Mouse (Mus musculus) brown adipose tissue, adult 24 weeks (tissue): ENCODE measurements around the gene Tmub1. TPM values are rescaled to one million over a fixed set of nuclear protein-coding genes. Genes with fewer than 3 reads are reported as not detected.

Experiments used
- H3K27ac ChIP-seq: fragments of 200-500 bp; replicated peaks from 2 replicates; pipeline ENCODE4 v1.5.1; 2012; ENCODE audit warnings: low read depth, mild to moderate bottlenecking, low read length
- H3K4me1 ChIP-seq: fragments of 200-500 bp; 2 replicates; pipeline ENCODE4 v1.6.1; 2012; ENCODE audit warnings: low read length, mixed read lengths; ENCODE audit not compliant: control insufficient read depth, insufficient read depth, insufficient read length
- H3K4me3 ChIP-seq: fragments of 200-500 bp; 2 replicates; pipeline ENCODE4 v1.5.1; 2012; ENCODE audit warnings: low read depth, mild to moderate bottlenecking, low read length, moderate library complexity; ENCODE audit not compliant: insufficient read depth
- polyA plus RNA-seq: library from polyadenylated mRNA; stranded (reverse); fragments of >200 nt; gene quantifications from 2 replicates; pipeline ENCODE4 v1.2.4, GENCODE M21; 2012; ENCODE audit not compliant: missing spikeins, insufficient read depth, insufficient read length

The Tmub1 gene
- polyA plus RNA-seq, 1 experiment: 11.7 TPM

DNA sequence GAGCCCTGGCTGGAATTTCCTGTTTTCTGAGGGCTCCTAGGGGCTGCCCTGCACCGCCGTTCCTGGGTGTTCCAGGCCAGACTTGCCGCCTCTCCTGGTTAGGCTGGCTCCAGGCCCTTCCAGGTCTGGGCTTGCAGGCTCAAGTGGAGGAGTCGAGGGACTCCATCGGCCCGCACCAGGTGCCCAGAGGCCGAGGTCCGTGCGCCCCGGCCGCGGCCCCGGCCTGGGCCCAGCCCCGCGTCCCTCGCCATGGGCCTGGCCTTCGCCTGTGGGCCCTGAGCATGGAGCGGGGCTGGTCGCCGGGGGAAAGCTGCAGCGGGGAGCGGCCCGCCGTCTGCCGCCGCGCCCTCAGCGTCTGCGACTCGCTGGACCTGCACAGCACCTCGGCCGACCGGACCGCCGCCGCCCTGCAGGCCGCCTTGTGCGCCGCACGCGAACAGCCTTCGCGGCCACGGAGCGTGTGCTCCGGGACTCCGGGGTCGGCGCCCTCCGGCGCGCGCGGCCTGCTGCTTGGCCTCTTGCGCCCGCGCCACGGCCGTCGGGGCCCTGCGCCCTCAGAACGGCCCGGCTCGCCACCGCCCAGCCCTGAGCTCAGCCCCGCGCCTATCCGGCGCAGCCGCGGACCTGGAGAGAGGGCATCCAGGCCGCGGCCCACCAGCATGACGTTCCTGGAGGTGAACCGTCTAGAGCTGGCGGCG, 26.5 kb upstream of the Tmub1 start:
- peaks cover 9% of the 10 kb centered on the region; the same call in 1 of the 2 replicates for H3K4me1 ChIP-seq
- H3K27ac ChIP-seq: no peak overlapping the region
- H3K4me3 ChIP-seq: peak overlapping the region; percentile 58

GRCm38 (mm10) chr5:24472884-24473619, 25.4 kb upstream of the Tmub1 start:
- no peak overlapping the region for H3K27ac ChIP-seq
- peaks cover 9% of the 10 kb centered on the region; the same call in 1 of the 2 replicates for H3K4me1 ChIP-seq

GRCm38 (mm10) chr5:24470600-24470999, 22.9 kb upstream of the Tmub1 start:
- Histone ChIP-seq H3K4me1 (peaks cover 6% of the 10 kb centered on the region; the same call in 1 of the 2 replicates), H3K4me3 (no peak overlapping the region), H3K27ac (no peak overlapping the region)

More at GRCm38 (mm10) chr5:24472884-24473619, 25.4 kb upstream of the Tmub1 start:
- H3K4me3 ChIP-seq: no peak overlapping the region

GRCm38 (mm10) chr5:24466762-24467161, 19.1 kb upstream of the Tmub1 start:
- Histone ChIP-seq H3K4me3 (no peak overlapping the region), H3K27ac (no peak overlapping the region), H3K4me1 (no peaks in the 10 kb centered on the region; the same call in 1 of the 2 replicates)

DNA sequence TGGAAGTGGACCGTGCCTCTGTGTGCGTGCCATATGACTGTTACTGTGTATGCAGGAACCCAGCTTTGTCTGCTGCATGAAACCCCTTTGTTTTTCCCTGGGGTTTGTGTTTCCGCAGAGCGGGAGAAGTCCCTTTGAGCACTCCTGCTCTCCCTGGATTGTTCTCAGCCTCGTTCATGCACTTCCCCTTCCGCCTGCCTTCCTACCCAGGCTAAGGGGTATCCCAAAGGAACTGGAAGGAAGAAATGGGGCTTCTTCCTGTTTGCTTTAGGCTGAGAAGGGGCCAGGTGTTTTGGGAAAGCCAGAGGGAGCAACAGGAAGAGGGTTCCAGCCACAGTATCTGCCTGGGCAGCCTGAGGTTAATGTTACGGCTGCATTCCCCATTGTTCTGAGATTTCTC, 8.0 kb upstream of the Tmub1 start:
- no peak overlapping the region for H3K4me3 ChIP-seq
- peaks cover 26% of the 10 kb centered on the region for H3K4me1 ChIP-seq
- H3K27ac ChIP-seq: peak overlapping the region; percentile 46

DNA sequence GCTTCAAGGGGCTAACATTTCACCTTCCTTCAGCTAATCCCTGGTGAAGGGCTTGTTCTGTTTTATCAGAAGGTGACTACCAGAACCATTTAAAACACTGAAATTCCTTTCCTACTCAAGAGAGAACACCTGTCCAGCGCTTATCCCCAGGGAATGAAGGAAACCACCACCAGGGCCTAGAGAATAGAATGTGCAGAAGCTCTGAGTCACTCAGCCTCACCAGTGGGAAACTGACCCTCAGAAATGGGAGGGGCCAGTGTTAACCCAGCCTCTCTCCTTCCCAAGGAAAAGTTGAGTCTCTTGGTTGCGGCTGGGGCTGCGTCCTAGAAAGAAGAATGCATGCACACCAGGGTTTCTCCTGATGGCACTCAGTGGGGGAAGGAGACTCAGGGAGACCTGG, 7.4 kb upstream of the Tmub1 start:
- H3K4me3 ChIP-seq: no peak overlapping the region
- H3K4me1 ChIP-seq: peaks cover 26% of the 10 kb centered on the region
- peak overlapping the region; percentile 12; the same call in 1 of the 2 replicates for H3K27ac ChIP-seq

DNA sequence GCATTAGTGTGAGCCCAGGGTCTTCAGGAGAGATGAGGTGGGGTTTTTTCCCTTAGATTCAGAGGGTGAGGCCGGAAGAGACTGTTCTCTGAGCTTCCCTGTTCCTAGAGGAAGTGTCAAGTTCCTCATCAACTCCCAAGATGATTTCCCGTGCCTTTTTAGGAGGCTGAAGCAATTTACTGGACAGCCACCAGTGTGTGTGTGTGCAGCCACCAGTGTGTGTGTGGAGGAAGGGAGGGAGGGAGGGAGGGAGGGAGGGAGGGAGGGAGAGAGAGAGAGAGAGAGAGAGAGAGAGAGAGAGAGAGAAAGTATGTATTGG, 6.3 kb upstream of the Tmub1 start:
- Histone ChIP-seq H3K4me3 (peak overlapping the region; percentile 86), H3K27ac (peak overlapping the region; percentile 73), H3K4me1 (peaks cover 26% of the 10 kb centered on the region)

- Histone ChIP-seq H3K4me1 (peaks cover 26% of the 10 kb centered on the region), H3K27ac (peak overlapping the region; percentile 73), H3K4me3 (peak overlapping the region; percentile 86)
These were observed 5.8 kb upstream of the Tmub1 start for GRCm38 (mm10) chr5:24453283-24453984.

GRCm38 (mm10) chr5:24452691-24453233, 5.1 kb upstream of the Tmub1 start:
- Histone ChIP-seq H3K27ac (peak overlapping the region; percentile 73), H3K4me3 (peak overlapping the region; percentile 86), H3K4me1 (peaks cover 28% of the 10 kb centered on the region)

GRCm38 (mm10) chr5:24452030-24452690, 4.5 kb upstream of the Tmub1 start, which contains the start of gene Agap3:
Agap3 (plus strand) TSS chr5:24452177.
- Histone ChIP-seq H3K4me1 (peaks cover 28% of the 10 kb centered on the region), H3K27ac (peak within 1 kb of the TSS; percentile 84), H3K4me3 (peak within 1 kb of the TSS; percentile 86)

GRCm38 (mm10) chr5:24451264-24452029, 3.8 kb upstream of the Tmub1 start:
- H3K27ac ChIP-seq: peak overlapping the region; percentile 84
- H3K4me1 ChIP-seq: peaks cover 28% of the 10 kb centered on the region
- H3K4me3 ChIP-seq: peak overlapping the region; percentile 86

DNA sequence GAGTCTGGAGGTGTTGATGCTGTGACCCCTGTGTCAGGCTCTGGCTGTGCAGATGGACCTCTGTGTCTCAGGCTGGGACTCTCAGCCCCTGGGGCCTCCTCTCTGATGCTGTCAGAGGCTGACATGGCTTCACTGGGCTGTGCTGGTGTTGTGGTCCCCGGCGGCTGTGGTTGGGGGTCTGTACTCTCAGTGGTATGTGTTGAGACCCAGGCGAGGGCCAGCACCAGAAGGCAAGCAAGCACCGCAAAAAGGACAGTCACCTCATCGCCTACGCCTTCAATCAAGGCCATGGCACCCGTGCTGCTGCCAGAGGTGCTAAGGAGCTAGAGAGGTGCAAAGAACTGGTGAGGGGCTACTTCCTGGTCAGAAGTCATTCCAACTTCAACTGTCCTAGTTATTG, 1.0 kb downstream of the Tmub1 start:
- H3K4me1 ChIP-seq: peaks cover 19% of the 10 kb centered on the region; the same call in 1 of the 2 replicates
- H3K27ac ChIP-seq: no peak overlapping the region
- no peak overlapping the region for H3K4me3 ChIP-seq

DNA sequence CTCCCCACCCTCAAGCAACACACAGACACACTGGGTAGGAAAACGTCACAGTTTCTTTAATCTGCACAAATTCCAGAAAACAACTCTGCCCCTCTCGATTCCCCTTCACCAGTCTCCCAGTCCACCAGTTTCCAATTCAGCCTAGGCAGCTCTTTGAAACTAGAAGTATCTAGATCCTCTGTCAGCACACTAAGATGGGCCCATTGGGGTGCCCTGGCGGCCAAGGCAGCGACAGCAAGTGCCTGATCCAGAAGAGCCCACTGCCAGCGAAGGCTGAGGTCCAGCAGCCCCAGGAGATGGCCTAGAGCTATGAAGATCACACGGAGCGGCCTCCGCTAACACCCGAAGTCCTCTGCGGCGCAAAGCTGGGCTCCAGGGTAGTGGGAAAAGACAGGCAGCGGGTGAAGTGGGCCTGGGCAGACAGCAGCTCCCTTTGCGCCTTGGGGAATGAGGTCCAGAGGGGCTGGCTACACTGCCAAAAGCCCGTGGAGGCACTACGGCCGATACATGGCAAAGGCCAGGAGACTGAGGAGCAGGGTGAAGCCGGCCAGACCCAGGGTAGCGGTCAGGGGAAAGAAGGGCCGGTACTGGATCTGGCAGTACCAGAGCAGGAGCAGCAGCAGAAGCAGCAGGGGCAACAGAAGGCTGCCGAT, 2.1 kb downstream of the Tmub1 start:
- Histone ChIP-seq H3K27ac (peak overlapping the region; percentile 92), H3K4me3 (peak overlapping the region; percentile 99), H3K4me1 (peaks cover 19% of the 10 kb centered on the region; the same call in 1 of the 2 replicates)
